Mouse (Mus musculus) urinary bladder, postnatal 4 days (tissue): Measurements from ENCODE around the gene Gm48552.

ENCODE experiments used
- DNase-seq, 2 experiments: peaks; one replicate each; pipeline ENCODE4 v3.0.0; 2021 to 2022; ENCODE audit warnings: low spot score in 2 of 2

Gene Gm48552

GRCm38 (mm10) chr10:81418216-81419070 lies 29.6 kb downstream of the Gm48552 start:
- DNase-seq, result no peak

- no peak for DNase-seq
Measured at GRCm38 (mm10) chr10:81419111-81419928, 30.5 kb downstream of the Gm48552 start.

DNA sequence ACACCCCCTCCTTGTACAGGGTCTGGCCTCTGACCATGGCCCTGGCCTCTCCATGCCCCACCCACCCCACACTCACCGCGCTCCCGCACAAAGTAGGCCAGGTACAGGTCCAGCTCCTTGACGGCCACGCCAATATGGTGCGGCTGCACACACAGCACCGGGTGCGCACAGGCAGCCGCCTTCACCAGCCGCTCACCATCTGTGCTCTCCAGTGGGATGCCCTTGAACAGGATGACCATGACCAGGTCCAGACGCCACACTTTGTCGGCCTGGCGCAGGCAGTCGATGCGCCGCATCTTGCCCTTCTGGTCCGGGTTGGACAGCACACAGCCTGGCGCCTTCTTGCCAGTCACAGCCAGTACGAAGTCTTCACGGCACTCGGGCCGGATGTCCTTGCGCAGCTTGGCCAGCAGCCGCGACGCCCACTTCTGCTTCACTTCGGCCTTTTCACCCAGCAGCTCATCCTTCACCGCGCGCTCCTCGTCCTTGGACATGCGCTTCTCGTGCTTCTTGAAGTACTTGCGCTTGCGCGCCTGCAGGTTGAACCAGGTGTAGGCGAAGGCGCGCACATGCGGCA lies 31.5 kb downstream of the Gm48552 start:
- peak; percentile 19 to 58 for DNase-seq

GRCm38 (mm10) chr10:81421041-81421796 lies 32.4 kb downstream of the Gm48552 start:
- peak in 1 of 2 experiments; percentile 52 for DNase-seq

DNA sequence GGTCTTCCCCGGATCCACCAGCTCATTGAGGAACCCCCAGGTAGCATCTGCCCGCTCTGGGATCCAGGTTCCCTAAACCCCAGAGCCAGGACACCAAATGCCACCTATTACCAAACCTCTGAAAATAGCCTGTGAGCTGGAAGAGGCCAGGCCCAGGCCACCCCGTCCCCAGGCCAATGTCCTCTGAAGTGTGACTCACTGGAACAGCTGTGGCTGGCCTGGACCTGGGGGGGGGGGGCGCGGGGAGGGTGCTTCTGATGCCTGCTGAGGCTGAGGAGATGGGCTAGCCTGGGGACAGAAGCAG lies 32.9 kb downstream of the Gm48552 start:
- peak in 1 of 2 experiments; percentile 15 for DNase-seq

DNA sequence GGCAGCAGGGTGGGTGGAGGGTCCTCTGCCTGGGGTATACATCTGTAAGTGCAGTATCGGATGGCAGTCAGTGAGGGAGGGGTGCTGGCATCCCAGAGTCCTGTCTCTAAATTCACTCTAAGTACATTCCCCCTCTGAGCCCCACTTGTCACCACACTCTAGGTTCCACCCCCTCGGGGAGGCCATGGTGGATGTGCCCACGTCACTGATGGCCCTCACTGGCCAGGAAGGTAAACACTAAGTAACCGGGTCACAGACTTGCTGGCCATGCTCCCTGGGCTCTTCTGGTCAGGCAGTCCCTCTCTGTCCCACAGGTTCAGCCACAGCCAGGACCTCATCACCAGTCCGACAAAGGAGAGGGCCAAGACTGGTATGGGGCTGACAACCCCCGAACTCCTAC lies 33.4 kb downstream of the Gm48552 start:
- DNase-seq, result peak; percentile 16 to 60

DNA sequence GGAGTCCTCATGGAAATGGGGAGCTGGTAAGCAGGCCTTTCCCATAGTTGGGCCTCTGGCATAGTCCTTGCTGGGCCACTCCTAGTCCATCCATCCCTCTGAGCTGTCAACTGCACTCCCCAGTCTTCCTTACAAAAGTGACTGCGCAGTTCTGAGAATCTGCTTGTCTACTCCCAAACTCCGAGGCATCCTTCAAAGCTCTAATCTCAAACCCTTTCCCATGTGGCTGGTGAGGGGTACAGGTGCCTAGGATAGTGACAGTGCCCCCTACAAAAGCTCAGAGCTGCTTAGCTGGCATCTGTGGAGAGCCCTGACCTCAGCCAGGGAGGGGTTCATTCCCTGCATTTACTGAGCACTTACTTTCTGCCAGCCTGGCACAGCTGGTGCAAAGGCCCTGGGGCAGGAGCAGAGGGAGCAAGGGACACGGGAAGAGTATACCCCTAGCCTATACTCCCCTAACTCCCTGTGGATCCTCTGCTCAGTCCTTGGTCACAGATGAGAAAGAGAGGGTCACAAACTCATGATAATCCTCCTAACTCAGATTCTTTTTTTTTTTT lies 33.9 kb downstream of the Gm48552 start:
- DNase-seq, result peak; percentile 16 to 54

GRCm38 (mm10) chr10:81423476-81424245 lies 34.9 kb downstream of the Gm48552 start:
- no peak for DNase-seq

- DNase-seq, result peak; percentile 44 to 64
Measured at GRCm38 (mm10) chr10:81424246-81425051, 35.6 kb downstream of the Gm48552 start.

GRCm38 (mm10) chr10:81425236-81425850 lies 36.5 kb downstream of the Gm48552 start:
- DNase-seq, result peak; percentile 44 to 58

DNA sequence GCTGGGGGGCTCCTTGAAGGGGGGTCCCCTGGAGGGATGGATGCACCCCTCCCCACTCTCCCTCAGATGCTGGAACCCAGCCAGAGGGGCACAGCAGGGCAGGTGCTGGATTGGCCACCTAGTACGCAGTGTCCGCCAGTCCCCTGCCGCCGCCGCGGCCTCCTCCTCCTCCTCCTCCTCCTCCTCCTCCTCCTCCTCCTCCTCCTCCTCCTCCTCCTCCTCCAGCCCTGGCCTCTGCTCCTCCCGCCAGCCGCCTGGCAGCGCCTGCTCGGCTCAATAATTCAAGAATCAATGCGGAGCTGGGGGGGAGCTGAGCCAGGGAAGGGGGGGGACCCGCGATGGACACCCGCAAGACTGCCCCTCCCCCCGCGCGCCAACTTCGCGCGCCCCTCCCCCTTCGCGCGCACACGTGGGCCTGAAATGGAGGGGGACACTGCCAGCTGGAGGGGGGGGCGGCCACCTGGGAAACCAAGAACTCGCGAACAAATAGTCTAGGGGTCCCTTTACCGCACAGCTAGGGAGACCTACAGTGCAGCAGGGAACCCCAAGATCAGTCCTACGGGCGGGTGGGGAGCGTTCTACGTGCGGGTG lies 37.4 kb downstream of the Gm48552 start:
- peak; percentile 21 to 59 for DNase-seq

- peak; percentile 67 to 74 for DNase-seq
Measured at GRCm38 (mm10) chr10:81426897-81427296, 38.1 kb downstream of the Gm48552 start.

DNA sequence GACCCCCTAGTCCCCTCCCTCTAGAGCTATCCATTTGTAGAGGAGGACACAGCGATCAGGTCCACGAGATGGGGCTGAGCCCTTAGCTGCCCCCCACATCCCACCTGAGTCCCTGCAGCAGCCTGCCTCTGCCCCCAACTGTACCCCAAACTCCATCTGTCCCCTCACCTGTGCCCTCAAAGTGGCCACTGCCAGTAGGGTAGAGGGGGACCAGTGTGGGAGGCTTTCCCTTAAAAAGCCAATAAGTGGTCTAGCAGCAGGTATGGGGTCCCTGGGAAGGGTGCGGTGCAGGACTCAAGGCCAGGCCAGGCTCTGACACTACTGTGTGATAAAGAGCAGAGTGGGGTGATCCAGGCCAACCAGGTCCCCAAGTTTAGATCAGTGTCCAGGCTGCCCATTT lies 38.5 kb downstream of the Gm48552 start:
- DNase-seq, result peak; percentile 16 to 53

DNA sequence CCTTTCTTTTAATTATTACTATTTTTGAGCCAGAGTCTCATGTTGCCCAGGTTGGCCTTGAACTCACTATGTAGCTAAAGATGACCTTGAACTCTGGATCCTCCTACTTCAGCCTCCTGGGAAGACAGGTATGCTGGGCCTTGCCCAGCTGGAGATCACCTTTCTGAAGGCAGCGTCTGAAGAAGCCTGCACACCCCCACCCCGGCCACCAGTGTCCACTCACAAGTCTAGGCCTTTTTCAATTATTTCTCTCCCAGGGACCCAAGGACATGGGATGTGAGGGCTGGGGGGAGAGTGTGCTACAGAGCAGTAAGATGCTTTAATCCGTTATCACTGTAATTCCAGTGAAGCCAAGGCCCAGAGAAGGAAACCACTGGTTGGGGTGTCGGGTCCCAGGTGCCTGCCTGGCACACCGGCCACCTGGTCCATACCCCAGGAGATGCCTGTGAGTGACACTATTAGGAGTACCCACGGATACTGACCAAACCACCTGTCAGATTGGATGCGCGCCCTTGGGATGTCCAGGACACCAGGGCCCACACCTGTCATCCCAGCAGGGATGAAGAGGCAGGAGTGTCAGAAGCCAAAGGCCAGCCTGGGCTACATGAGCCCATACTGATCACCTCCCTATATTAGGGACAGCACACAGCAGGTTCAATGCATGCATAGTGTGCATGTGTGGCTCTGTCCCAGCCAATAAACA lies 39.1 kb downstream of the Gm48552 start:
- DNase-seq, result peak; percentile 18 to 51

GRCm38 (mm10) chr10:81428507-81428870 lies 39.7 kb downstream of the Gm48552 start:
- DNase-seq, result peak in 1 of 2 experiments; percentile 17

GRCm38 (mm10) chr10:81429092-81429491 lies 40.3 kb downstream of the Gm48552 start:
- DNase-seq, result peak in 1 of 2 experiments; percentile 17

DNA sequence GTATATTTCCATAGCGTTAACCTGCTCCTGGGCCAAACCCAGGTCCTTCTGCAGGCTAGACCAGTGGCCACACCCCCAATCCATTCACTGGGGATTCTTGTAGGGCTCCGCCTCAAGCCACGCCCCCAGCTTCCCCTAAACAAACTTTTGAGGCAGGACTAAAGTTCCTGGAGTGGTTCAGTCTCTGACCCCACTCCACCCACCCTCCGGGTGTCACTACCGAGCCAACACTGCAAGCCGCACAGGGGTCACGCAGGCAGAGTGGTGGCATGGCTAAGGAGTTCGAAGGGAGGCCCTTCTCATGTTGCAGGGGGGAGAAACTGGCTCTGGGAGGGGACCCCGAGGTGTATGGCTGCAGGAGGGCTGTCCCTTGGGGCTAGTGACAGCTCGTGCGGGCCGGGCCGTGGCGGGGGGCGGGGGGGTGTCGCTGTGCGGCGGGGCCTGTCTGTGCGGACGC lies 40.8 kb downstream of the Gm48552 start:
- DNase-seq, result peak; percentile 80

- DNase-seq, result peak; percentile 74 to 79
Measured at GRCm38 (mm10) chr10:81430141-81430830, 41.5 kb downstream of the Gm48552 start.
